Mouse (Mus musculus) urinary bladder, postnatal 10 days (tissue): ENCODE measurements around the gene Ift88.

ENCODE experiments used
- DNase-seq: peaks from one replicate; pipeline ENCODE4 v3.0.0; 2022; ENCODE audit warnings: low spot score

Ift88 gene

GRCm38 (mm10) chr14:57532577-57532976 lies 108.7 kb downstream of the Ift88 start:
- no peak for DNase-seq

DNA sequence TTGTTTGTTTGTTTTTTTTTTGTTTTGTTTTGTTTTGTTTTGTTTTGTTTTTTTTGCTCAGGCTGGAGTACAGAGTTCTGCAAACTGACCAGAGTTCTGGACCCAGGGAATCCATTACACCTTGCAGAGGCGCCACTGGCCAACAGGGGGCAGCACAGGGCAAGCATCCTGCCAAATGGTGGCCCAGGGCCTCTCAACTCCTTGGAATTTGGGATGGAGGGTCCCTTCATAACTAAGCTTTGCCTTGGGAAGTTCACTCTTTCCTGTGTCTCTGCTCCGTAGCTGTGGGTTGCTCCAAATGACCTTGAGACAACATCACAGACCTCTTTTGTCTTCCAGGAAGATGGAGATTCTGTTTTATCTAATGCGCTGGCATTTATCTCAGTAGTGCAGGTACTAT lies 109.4 kb downstream of the Ift88 start:
- no peak for DNase-seq

GRCm38 (mm10) chr14:57533841-57534240 lies 110.0 kb downstream of the Ift88 start:
- DNase-seq = no peak

DNA sequence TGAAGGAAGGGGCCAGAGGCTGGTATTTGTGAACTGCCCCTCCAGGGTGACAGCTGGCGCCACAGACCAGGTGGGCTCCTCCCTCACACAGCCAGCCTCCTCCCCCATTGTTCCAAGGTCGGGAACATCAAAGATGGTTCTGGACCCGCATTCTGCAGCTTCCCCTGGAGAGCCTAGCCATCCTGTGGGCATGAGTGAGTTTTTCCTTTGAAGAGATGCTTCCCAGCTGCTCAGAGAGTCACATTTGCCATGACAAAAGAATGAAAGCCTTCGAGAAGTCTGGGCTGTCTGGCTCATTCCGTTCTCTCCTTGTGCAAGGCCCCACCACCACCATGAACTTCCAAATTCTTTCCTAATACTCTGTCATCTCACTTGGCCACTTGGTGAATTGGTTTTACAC lies 110.5 kb downstream of the Ift88 start:
- no peak for DNase-seq

DNA sequence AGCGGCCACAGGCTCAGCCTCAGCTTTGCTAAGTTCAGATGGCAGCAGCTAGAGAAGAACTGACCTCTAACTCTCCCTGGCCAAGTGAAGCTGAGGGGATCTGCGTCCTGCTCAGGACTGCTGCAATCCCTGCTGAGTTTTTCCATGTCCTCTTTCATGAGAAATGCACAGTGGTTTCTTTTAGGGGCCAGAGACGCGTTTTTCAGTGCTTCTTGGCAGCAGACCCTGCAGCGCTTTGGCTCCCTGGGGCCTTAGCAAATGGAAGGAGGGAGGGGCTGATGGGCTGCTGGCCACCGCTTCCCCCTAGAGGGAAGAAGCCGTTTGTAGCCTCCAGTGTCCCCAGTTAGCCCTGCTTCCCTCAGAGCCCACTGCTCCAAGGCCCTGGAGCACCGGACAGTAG lies 111.1 kb downstream of the Ift88 start:
- DNase-seq = no peak

GRCm38 (mm10) chr14:57535646-57536045 lies 111.8 kb downstream of the Ift88 start:
- DNase-seq = no peak

- DNase-seq = no peak
Observed at GRCm38 (mm10) chr14:57536820-57537219, 113.0 kb downstream of the Ift88 start.

GRCm38 (mm10) chr14:57537261-57538015 lies 113.6 kb downstream of the Ift88 start:
- DNase-seq = no peak

DNA sequence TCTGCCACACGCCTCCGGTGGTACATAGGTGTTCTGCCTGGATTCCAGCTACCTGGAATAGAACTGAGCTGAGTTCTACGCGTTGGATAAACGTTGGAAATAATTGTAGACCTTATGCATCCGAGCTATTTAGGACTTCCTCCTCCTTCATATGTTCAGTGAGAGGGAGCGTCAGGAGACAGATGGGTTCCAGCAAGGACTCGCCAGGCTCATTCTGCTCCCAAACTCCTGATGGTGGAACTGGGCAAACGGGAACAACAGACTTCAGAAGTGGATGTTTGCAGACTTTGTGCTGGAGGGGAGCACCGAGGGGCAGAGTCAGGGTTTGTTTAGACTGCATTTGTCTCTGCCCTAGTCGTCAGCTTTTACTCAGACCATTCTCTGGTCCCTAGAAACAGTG lies 116.8 kb downstream of the Ift88 start:
- no peak for DNase-seq

GRCm38 (mm10) chr14:57542231-57542630 lies 118.4 kb downstream of the Ift88 start:
- no peak for DNase-seq

DNA sequence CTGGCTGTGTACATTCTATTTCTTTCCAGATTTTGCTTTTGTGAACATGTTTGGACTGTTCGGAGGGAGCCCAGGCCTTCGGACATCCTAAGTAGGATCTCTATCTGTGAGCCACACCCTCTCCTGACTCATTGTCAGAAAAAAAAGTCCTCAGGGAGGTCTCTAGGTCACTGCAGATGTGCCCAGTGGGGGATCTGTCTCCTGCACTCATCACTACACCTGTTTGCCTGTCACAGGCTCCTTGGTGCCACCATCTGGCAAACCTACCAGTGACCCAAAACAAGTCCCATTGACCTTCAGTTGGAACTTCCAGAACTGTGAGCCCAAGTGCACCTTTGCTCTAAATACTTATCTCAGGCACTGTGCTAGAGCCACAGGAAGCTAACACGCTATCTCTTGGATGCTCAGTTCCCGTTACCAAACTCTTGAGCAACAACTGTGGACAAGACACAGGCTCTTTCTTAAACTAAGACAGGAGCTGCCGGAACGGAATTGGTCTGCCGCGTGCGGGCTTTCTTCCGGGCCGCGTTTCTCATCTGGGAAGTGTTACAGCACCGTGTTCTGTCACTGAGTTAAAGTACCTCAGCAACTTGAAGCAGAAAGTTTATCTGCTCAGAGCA lies 119.7 kb downstream of the Ift88 start:
- no peak for DNase-seq

- no peak for DNase-seq
Observed at GRCm38 (mm10) chr14:57545526-57545925, 121.7 kb downstream of the Ift88 start.

- no peak for DNase-seq
Observed at GRCm38 (mm10) chr14:57546131-57546530, 122.3 kb downstream of the Ift88 start.

DNA sequence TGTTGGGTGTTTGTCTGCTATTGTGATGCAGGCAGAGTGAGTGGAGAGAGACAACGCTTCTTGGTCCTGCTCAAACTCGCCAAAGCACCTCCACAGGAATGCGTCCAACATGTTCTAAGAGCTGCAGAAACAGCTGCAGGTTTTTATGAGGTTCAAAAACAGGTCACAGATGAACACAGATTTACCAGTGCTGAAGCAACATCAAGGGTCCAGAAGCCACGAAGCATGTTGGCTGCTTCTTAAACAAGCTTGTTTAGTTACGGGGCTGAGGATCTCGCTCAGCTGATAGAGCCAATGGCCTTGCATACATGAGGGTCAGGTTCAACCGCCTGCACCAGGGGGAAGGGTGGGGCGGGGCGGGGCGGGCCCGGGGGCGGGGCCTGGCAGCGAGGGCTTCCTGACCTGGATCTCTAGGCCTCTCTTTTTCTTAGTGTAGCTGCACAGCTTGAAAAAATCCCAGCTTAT lies 122.7 kb downstream of the Ift88 start:
- no peak for DNase-seq

DNA sequence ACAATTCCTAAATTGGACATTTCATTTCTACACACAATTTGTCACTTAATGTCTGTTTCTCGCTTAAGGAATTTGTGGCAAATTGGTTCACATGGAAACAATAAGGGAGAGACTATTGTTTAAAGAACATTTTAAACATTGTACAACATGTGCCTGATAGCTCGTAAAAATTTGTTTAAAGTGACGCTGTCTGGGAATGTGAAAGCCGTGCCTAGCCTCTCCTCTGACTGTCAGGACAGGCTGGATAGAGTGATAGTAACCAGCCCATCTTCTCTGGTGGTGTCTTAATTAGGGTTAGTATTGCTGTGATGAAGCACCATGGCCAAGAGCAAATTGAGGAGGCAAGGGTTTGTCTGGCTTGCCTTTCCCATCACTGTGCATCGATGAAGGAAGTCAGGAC lies 123.2 kb downstream of the Ift88 start:
- DNase-seq = no peak

GRCm38 (mm10) chr14:57552945-57553344 lies 129.1 kb downstream of the Ift88 start:
- DNase-seq = no peak

DNA sequence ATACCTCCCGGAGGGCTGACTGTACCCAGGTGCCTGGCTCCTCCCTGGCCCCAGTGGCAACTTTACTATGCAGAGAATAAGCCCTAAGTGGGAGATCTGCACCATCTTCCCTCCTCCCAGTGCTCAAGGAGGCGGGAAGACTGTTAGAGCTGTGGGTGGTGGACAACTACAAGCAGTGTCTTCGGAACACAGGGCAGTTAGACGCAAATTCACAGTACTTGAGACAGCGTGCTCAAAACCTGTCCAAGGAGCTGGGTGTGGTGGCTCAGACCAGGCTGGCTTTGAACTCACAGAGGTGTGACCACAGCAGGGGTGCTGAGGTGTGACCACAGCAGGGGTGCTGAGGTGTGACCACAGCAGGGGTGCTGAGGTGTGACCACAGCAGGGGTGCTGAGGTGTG lies 130.6 kb downstream of the Ift88 start:
- no peak for DNase-seq

DNA sequence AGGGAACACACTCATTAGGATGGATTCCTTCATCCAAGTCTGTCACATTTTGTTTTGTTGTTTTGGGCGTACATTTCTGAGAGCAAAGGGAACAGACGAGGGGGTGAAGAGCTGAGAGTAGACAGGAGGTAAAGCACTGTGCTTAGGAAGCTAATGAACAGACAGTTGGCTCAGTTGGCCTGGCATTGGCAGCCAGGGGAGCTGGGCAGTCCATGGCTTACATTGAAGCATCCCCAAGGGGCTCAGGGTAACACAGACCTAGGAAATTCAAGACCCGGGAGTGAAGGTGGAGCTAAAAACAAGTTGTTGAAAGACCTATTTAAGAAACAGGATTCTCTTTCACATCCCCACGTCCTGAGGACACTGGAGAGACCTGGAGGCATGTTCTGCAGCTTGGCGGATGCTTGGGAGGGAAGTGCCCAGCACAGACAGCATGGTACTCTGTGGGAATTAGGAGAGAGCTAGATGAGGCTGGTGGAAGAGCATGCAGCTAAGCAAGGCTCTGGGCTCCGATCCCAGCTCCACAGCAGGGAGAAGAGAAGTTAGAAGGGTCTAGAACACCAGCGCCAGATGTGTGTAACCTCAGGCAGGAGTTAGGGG lies 131.7 kb downstream of the Ift88 start:
- DNase-seq = no peak

DNA sequence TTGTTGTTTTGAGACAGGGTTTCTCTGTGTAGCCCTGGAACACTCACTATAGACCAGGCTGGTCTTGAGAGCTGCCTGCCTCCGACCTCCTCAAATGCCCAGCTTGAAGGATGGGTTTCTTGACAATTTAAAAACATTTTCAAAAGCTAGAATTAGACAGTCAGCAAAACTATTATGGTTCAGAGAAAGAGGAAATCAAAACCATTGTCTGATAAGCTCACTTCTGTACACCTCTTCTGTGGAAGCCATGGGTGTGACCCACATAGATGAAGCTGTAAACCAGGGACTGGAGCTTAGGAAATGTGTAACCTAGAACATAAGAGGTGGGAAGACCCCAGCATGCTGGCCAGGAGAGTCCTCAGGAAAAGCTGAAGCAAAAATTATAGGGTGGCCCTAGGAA lies 133.1 kb downstream of the Ift88 start:
- no peak for DNase-seq

GRCm38 (mm10) chr14:57565626-57566025 lies 141.8 kb downstream of the Ift88 start:
- no peak for DNase-seq
